Mouse (Mus musculus) cortical plate, adult 2 months (tissue): ENCODE measurements around the gene Prf1.

Experiments
- CTCF ChIP-seq: fragments of 200-500 bp; IDR thresholded peaks from 2 replicates; pipeline ENCODE4 v1.5.1; 2011; ENCODE audit warnings: mild to moderate bottlenecking, control low read depth, low read length; ENCODE audit not compliant: insufficient read depth; ENCODE audit errors: extremely low read depth
- POLR2A ChIP-seq: fragments of 200-500 bp; IDR thresholded peaks from 2 replicates; pipeline ENCODE4 v1.6.1; 2011; ENCODE audit warnings: mild to moderate bottlenecking, low read length, control low read depth; ENCODE audit not compliant: insufficient read depth; ENCODE audit errors: extremely low read depth

DNA sequence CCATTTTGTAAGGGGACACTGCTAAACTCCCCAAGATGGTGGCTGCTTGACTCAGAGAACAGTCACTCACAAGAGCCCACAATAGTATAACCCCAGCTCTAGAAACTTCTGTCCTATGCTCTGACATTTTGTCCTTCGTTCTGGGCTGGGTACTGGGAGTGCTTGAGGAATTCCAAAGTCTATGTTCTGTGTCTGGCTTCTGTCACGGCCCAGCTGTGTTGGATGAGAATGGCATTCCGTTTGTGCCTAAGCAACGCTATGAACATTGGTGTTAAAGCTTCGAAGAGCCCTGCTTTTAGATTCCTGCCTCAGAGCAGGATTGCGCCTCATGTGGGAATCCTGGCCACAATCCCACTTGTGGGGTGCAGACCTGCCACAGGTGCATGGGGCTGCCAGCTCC is 14.5 kb downstream of the Prf1 start:
- no peak for TF ChIP-seq CTCF
- no peak for TF ChIP-seq POLR2A
